In the genomic region with DNA sequence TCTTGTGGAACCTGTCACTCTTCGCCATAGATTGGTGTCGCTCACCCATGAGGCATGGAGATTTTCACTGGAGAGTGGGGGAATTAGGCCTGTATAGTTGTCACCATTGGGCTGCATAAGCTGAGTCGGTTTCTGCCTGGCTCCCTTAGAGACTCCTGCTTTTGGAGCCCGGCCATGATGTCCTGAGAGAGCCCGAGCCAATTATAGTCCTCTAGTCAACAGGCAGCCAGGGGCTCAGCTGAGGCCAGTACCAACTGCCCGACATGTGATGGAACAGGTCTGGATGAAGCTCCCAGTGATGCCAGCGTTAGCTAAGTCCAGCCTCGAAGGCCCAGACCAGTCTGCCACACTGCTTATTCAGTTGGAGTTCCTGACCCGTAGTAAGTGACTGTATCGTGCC, we compare ENCODE assay signal across 13 mouse cellular contexts. TPM values are rescaled to one million over a fixed set of nuclear protein-coding genes. Genes with fewer than 3 reads are reported as not detected.
DNase-seq lines count a peak whose midpoint lies in the region; ATAC-seq lines count a peak whose summit lies in the region.
"Had no signal": no experiment of that assay in that cellular context is flagged by ENCODE, and none has a peak within 500 bp of the region (broad histone marks: within the 10 kb centered on the region; RNA-seq: fewer than 3 reads in every experiment).

No protein-coding gene starts in this region.

- WGBS in heart, embryonic 11.5 days (ENCODE audit: insufficient replicate concordance): 77% methylated on average over 10 of the region's 10 CpGs
- WGBS in heart, embryonic 15.5 days: 61% methylated on average over 10 of the region's 10 CpGs

- H3K36me3 ChIP-seq in heart, embryonic 11.5 days (ENCODE audit: control insufficient read depth, insufficient read depth, low read length): no peaks in the 10 kb centered on the region
- no peaks in the 10 kb centered on the region for H3K36me3 ChIP-seq in heart, embryonic 15.5 days
- H3K36me3 ChIP-seq: forebrain, embryonic 15.5 days; heart, embryonic 13.5 days had no signal

- H3K27me3 ChIP-seq in heart, embryonic 11.5 days (ENCODE audit: control insufficient read depth, insufficient read depth, low read length): no peaks in the 10 kb centered on the region
- no peaks in the 10 kb centered on the region for H3K27me3 ChIP-seq in heart, embryonic 15.5 days
- H3K27me3 ChIP-seq: forebrain, embryonic 15.5 days had no signal

- H3K4me2 ChIP-seq in heart, embryonic 11.5 days: no peak overlapping the region
- no peak overlapping the region for H3K4me2 ChIP-seq in heart, embryonic 15.5 days
- H3K4me2 ChIP-seq: forebrain, embryonic 15.5 days; heart, embryonic 13.5 days had no signal

- no peak overlapping the region for H3K27ac ChIP-seq in heart, embryonic 11.5 days (ENCODE audit: low read depth, low read length)
- no peak overlapping the region for H3K27ac ChIP-seq in heart, embryonic 15.5 days
- H3K27ac ChIP-seq: forebrain, embryonic 15.5 days; heart, embryonic 13.5 days; liver, embryonic 14.5 days had no signal

- no peak overlapping the region for H3K9ac ChIP-seq in heart, embryonic 11.5 days (ENCODE audit: low read depth, low read length)
- H3K9ac ChIP-seq in heart, embryonic 15.5 days: no peak overlapping the region
- H3K9ac ChIP-seq: forebrain, embryonic 15.5 days; heart, embryonic 13.5 days; liver, embryonic 14.5 days had no signal

- ATAC-seq in heart, embryonic 11.5 days (replicated peaks; ENCODE audit: insufficient number of reproducible peaks, low FRiP score, low TSS enrichment): no peak
- peak; percentile 73; the same call in 1 of the 2 replicates for ATAC-seq in heart, embryonic 15.5 days (replicated peaks; ENCODE audit: insufficient number of reproducible peaks, insufficient read depth, low FRiP score, low read depth)
- ATAC-seq in megakaryocyte progenitor cell, adult 5-6 weeks (replicated peaks; ENCODE audit: poor library complexity): no peak
- ATAC-seq: forebrain, embryonic 15.5 days; intestine, embryonic 16.5 days had no signal

- no peaks in the 10 kb centered on the region for H3K9me3 ChIP-seq in heart, embryonic 11.5 days (replicated peaks; ENCODE audit: control insufficient read depth, low read length)
- H3K9me3 ChIP-seq in heart, embryonic 15.5 days (replicated peaks): no peaks in the 10 kb centered on the region
- H3K9me3 ChIP-seq: forebrain, embryonic 15.5 days; heart, embryonic 13.5 days had no signal

- peak; percentile 74 to 82 for DNase-seq in heart, adult 18-20 months
- peak; percentile 18 for DNase-seq in adipocyte (ENCODE audit: low spot score)
- peak; percentile 88 to 89 for DNase-seq in cerebellum, postnatal 14 days
- DNase-seq in spleen, adult 18-20 months: no peak
- DNase-seq: kidney, postnatal 4 days; thymus, postnatal 4 days had no signal

- H3K4me3 ChIP-seq in heart, embryonic 11.5 days (ENCODE audit: low read depth, low read length): no peak overlapping the region
- no peak overlapping the region for H3K4me3 ChIP-seq in heart, embryonic 15.5 days
- H3K4me3 ChIP-seq: forebrain, embryonic 15.5 days; heart, embryonic 13.5 days had no signal

- H3K4me1 ChIP-seq in heart, embryonic 11.5 days (ENCODE audit: control insufficient read depth, insufficient read depth, low read length): no peaks in the 10 kb centered on the region
- H3K4me1 ChIP-seq in heart, embryonic 15.5 days (replicated peaks): peaks cover 7% of the 10 kb centered on the region; the same call in 1 of the 2 replicates
- H3K4me1 ChIP-seq: forebrain, embryonic 15.5 days had no signal

RNA-seq across cellular contexts. Expression of a gene that starts 29.2 kb away (rescaled TPM):
- 100 to 1,000 TPM; 275 to 331 TPM for total RNA-seq in heart, adult 18-20 months (2021)
- polyA plus RNA-seq in heart, embryonic 11.5 days (2014; fragmentation: Nextera tagmentation; extraction: Ambion mirVana): 205 TPM in 2 replicates
- 150 and 163 TPM in 2 replicates for polyA plus RNA-seq in heart, embryonic 15.5 days (2015; fragmentation: Nextera tagmentation; extraction: Ambion mirVana)
- total RNA-seq in megakaryocyte progenitor cell, adult 5-6 weeks (2015): 266 and 287 TPM in 2 replicates
- 143 and 145 TPM in 2 replicates for total RNA-seq in megakaryocyte progenitor cell, adult 5-6 weeks (2017)

Comparison
In these comparisons a context has a peak if more than half of its experiments do, and no peak if none do; other contexts are left out.
1. DNase-seq: peak in heart, adult 18-20 months (2 of 2), adipocyte (single experiment) and cerebellum, postnatal 14 days (2 of 2); none in spleen, adult 18-20 months (0 of 2).